Mouse (Mus musculus) bone marrow, adult 2 months (tissue): ENCODE results near the gene Tmtc1.

Experiments used
- CTCF ChIP-seq: fragments of 200-500 bp; IDR thresholded peaks from 2 replicates; pipeline ENCODE4 v1.5.1; 2011; ENCODE audit warnings: low read length, control low read depth; ENCODE audit not compliant: control insufficient read depth, insufficient read depth
- POLR2A ChIP-seq: fragments of 200-500 bp; IDR thresholded peaks from 2 replicates; pipeline ENCODE4 v1.6.1; 2011; ENCODE audit warnings: low read depth, mild to moderate bottlenecking, control low read depth, low read length, borderline replicate concordance; ENCODE audit not compliant: control insufficient read depth

GRCm38 (mm10) chr6:148443726-148444701 is at the start of gene Tmtc1:
- TF ChIP-seq POLR2A = no peak
- TF ChIP-seq CTCF = no peak
